Mouse (Mus musculus) stomach, embryonic 15.5 days (tissue): ENCODE results near the gene Snapc2. TPM values are rescaled to one million over a fixed set of nuclear protein-coding genes. Genes with fewer than 3 reads are reported as not detected.

ENCODE experiments used
- ATAC-seq: fragments of 200-750 bp; cut with Nextera tagmentation; 2 replicates; pipeline ENCODE4 v1.8.0; 2017; ENCODE audit warnings: low read depth, moderate number of reproducible peaks, moderate TSS enrichment; ENCODE audit not compliant: insufficient read depth, low FRiP score
- H3K27ac ChIP-seq: fragments of 300-500 bp; sonication (generic); 2 replicates; pipeline ENCODE4 v1.5.1; 2015; ENCODE audit warnings: mild to moderate bottlenecking, inconsistent platforms
- H3K27me3 ChIP-seq: fragments of 300-500 bp; sonication (generic); replicated peaks from 2 replicates; pipeline ENCODE4 v1.6.1; 2015; ENCODE audit warnings: inconsistent platforms
- H3K36me3 ChIP-seq: fragments of 300-500 bp; sonication (generic); 2 replicates; pipeline ENCODE4 v1.6.1; 2015; ENCODE audit warnings: inconsistent platforms
- H3K4me1 ChIP-seq: fragments of 300-500 bp; sonication (generic); 2 replicates; pipeline ENCODE4 v1.6.1; 2015; ENCODE audit warnings: inconsistent platforms
- H3K4me2 ChIP-seq: fragments of 300-500 bp; sonication (generic); 2 replicates; pipeline ENCODE4 v1.6.1; 2015; ENCODE audit warnings: mild to moderate bottlenecking, inconsistent platforms
- H3K4me3 ChIP-seq: fragments of 300-500 bp; sonication (generic); replicated peaks from 2 replicates; pipeline ENCODE4 v1.5.1; 2015; ENCODE audit warnings: inconsistent platforms
- H3K9ac ChIP-seq: fragments of 300-500 bp; sonication (generic); 2 replicates; pipeline ENCODE4 v1.6.1; 2015; ENCODE audit warnings: inconsistent platforms
- H3K9me3 ChIP-seq: fragments of 300-500 bp; sonication (generic); 2 replicates; pipeline ENCODE4 v1.6.1; 2016; ENCODE audit warnings: inconsistent platforms
- WGBS: fragments of 180-500 bp; shearing (Covaris S2); methylation state at CpG from one replicate; pipeline ENCODE4 v1.1.7; 2015; 5-methylcytosine and 5-hydroxymethylcytosine counted together
- polyA plus RNA-seq: library from polyadenylated mRNA; unstranded; fragments of >200 nt; fragmentation: Nextera tagmentation; extraction: Ambion mirVana; gene quantifications from 2 replicates; pipeline ENCODE4 v1.2.1, GENCODE M21; 2015

Gene Snapc2
- polyA plus RNA-seq, 1 experiment from 2014 or later, result 50.8 TPM

- Histone ChIP-seq H3K4me3 (peak within 1 kb of the TSS; percentile 53), H3K27ac (no peak within 1 kb of the TSS)
These were observed 35.9 kb upstream of the Snapc2 start, which contains the start of gene Prr36 for GRCm38 (mm10) chr8:4216791-4217621. Prr36 (minus strand) TSS chr8:4217459.

GRCm38 (mm10) chr8:4219617-4220016, 33.3 kb upstream of the Snapc2 start:
- Histone ChIP-seq H3K9ac (no peak overlapping the region), H3K36me3 (no peaks in the 10 kb centered on the region), H3K4me2 (no peak overlapping the region), H3K27me3 (peaks cover 22% of the 10 kb centered on the region), H3K4me1 (peaks cover 12% of the 10 kb centered on the region), H3K4me3 (no peak overlapping the region), H3K9me3 (no peaks in the 10 kb centered on the region), H3K27ac (no peak overlapping the region)
- no peak for ATAC-seq
- 90% methylated on average over 3 of the region's 3 CpGs for WGBS

More at GRCm38 (mm10) chr8:4216791-4217621, 35.9 kb upstream of the Snapc2 start, which contains the start of gene Prr36:
- H3K9ac ChIP-seq, result peak within 1 kb of the TSS; percentile 22; the same call in 1 of the 2 replicates
- peaks cover 22% of the 10 kb centered on the region for H3K27me3 ChIP-seq
- peak within 1 kb of the TSS; percentile 93 for H3K4me2 ChIP-seq
- H3K4me1 ChIP-seq, result peaks cover 30% of the 10 kb centered on the region
- H3K9me3 ChIP-seq, result no peaks in the 10 kb centered on the region
- 0 out of 2 replicates have a peak, but pooled peaks have one; percentile 17 for ATAC-seq
- H3K36me3 ChIP-seq, result no peaks in the 10 kb centered on the region
- 1% methylated on average over 44 of the region's 44 CpGs for WGBS

- H3K27me3 ChIP-seq, result peaks cover 5% of the 10 kb centered on the region
- no peaks in the 10 kb centered on the region for H3K36me3 ChIP-seq
- H3K4me2 ChIP-seq, result no peak overlapping the region
These were observed 30.8 kb upstream of the Snapc2 start for GRCm38 (mm10) chr8:4222059-4222458.

GRCm38 (mm10) chr8:4226323-4226722, 26.6 kb upstream of the Snapc2 start:
- ATAC-seq, result peak; percentile 29; the same call in 1 of the 2 replicates
- WGBS, result 32% methylated on average over 4 of the region's 4 CpGs
- Histone ChIP-seq H3K9me3 (no peaks in the 10 kb centered on the region), H3K27ac (no peak overlapping the region), H3K4me1 (peaks cover 8% of the 10 kb centered on the region; the same call in 1 of the 2 replicates), H3K4me3 (peak overlapping the region; percentile 32), H3K9ac (0 out of 2 replicates have a peak overlapping the region, but pooled peaks have one; percentile 13), H3K4me2 (peak overlapping the region; percentile 55), H3K36me3 (no peaks in the 10 kb centered on the region), H3K27me3 (no peaks in the 10 kb centered on the region; the same call in none of the 2 replicates)

More at GRCm38 (mm10) chr8:4222059-4222458, 30.8 kb upstream of the Snapc2 start:
- Histone ChIP-seq H3K4me1 (peaks cover 6% of the 10 kb centered on the region; the same call in 1 of the 2 replicates), H3K27ac (no peak overlapping the region), H3K9me3 (no peaks in the 10 kb centered on the region), H3K9ac (no peak overlapping the region), H3K4me3 (no peak overlapping the region)
- no peak for ATAC-seq

GRCm38 (mm10) chr8:4226739-4227347, 26.0 kb upstream of the Snapc2 start, which contains the start of gene Lrrc8e:
Lrrc8e (plus strand) TSS chr8:4226827.
- Histone ChIP-seq H3K9ac (peak within 1 kb of the TSS; percentile 13; the same call in 1 of the 2 replicates), H3K36me3 (no peaks in the 10 kb centered on the region), H3K4me3 (peak within 1 kb of the TSS; percentile 32), H3K4me1 (peaks cover 8% of the 10 kb centered on the region; the same call in 1 of the 2 replicates), H3K4me2 (peak within 1 kb of the TSS; percentile 55), H3K27me3 (no peaks in the 10 kb centered on the region; the same call in none of the 2 replicates), H3K9me3 (no peaks in the 10 kb centered on the region), H3K27ac (no peak within 1 kb of the TSS)
- ATAC-seq, result peak; percentile 72
- WGBS, result 5% methylated on average over 33 of the region's 33 CpGs

GRCm38 (mm10) chr8:4227919-4228318, 25.0 kb upstream of the Snapc2 start:
- 95% methylated on average over 4 of the region's 4 CpGs for WGBS
- Histone ChIP-seq H3K27ac (no peak overlapping the region), H3K27me3 (no peaks in the 10 kb centered on the region; the same call in none of the 2 replicates), H3K4me3 (no peak overlapping the region), H3K4me2 (no peak overlapping the region), H3K9me3 (no peaks in the 10 kb centered on the region), H3K36me3 (no peaks in the 10 kb centered on the region), H3K9ac (no peak overlapping the region), H3K4me1 (peaks cover 8% of the 10 kb centered on the region; the same call in 1 of the 2 replicates)
- no peak for ATAC-seq

- no peaks in the 10 kb centered on the region for H3K36me3 ChIP-seq
- no peak overlapping the region for H3K4me2 ChIP-seq
- H3K27ac ChIP-seq, result no peak overlapping the region
- H3K27me3 ChIP-seq, result no peaks in the 10 kb centered on the region; the same call in 1 of the 2 replicates
- H3K4me3 ChIP-seq, result no peak overlapping the region
- H3K9ac ChIP-seq, result no peak overlapping the region
- 78% methylated on average over 5 of the region's 5 CpGs for WGBS
- ATAC-seq, result no peak
- no peaks in the 10 kb centered on the region for H3K9me3 ChIP-seq
- peaks cover 8% of the 10 kb centered on the region; the same call in 1 of the 2 replicates for H3K4me1 ChIP-seq
These were observed 23.1 kb upstream of the Snapc2 start for GRCm38 (mm10) chr8:4229784-4230183.

GRCm38 (mm10) chr8:4230612-4231351, 22.1 kb upstream of the Snapc2 start:
- no peak overlapping the region for H3K9ac ChIP-seq

GRCm38 (mm10) chr8:4237814-4238433, 15.0 kb upstream of the Snapc2 start:
- peak overlapping the region; percentile 76 for H3K4me2 ChIP-seq
- no peaks in the 10 kb centered on the region for H3K9me3 ChIP-seq
- H3K36me3 ChIP-seq, result 0 out of 2 replicates have a peak, but pooled peaks cover 5% of the 10 kb centered on the region
- WGBS, result 20% methylated on average over 15 of the region's 15 CpGs
- H3K9ac ChIP-seq, result peak overlapping the region; percentile 32; the same call in 1 of the 2 replicates
- no peaks in the 10 kb centered on the region for H3K27me3 ChIP-seq
- peak overlapping the region; percentile 95 for H3K27ac ChIP-seq
- H3K4me3 ChIP-seq, result peak overlapping the region; percentile 78
- ATAC-seq, result no peak
- peaks cover 20% of the 10 kb centered on the region for H3K4me1 ChIP-seq

More at GRCm38 (mm10) chr8:4230612-4231351, 22.1 kb upstream of the Snapc2 start:
- Histone ChIP-seq H3K4me3 (no peak overlapping the region), H3K27ac (peak overlapping the region; percentile 24; the same call in 1 of the 2 replicates), H3K4me2 (0 out of 2 replicates have a peak overlapping the region, but pooled peaks have one; percentile 3), H3K4me1 (peaks cover 8% of the 10 kb centered on the region; the same call in 1 of the 2 replicates), H3K27me3 (no peaks in the 10 kb centered on the region; the same call in 1 of the 2 replicates), H3K9me3 (no peaks in the 10 kb centered on the region), H3K36me3 (no peaks in the 10 kb centered on the region)
- WGBS, result 53% methylated on average over 10 of the region's 10 CpGs
- ATAC-seq, result peak; percentile 73

- Histone ChIP-seq H3K9me3 (no peaks in the 10 kb centered on the region), H3K4me3 (peak within 1 kb of the TSS; percentile 78), H3K4me2 (peak within 1 kb of the TSS; percentile 76), H3K27ac (peak within 1 kb of the TSS; percentile 95), H3K4me1 (peaks cover 20% of the 10 kb centered on the region), H3K9ac (peak within 1 kb of the TSS; percentile 81), H3K36me3 (peaks cover 10% of the 10 kb centered on the region), H3K27me3 (no peaks in the 10 kb centered on the region)
- peak; percentile 94 for ATAC-seq
- WGBS, result under 1% methylated on average over 64 of the region's 71 CpGs
These were observed 14.3 kb upstream of the Snapc2 start, which contains the start of the genes Map2k7 and Gm49320 for GRCm38 (mm10) chr8:4238434-4239192. Map2k7 (plus strand) TSS chr8:4238740. Gm49320 (plus strand) TSS chr8:4238865.
